Mouse (Mus musculus) forebrain, embryonic 10.5 days (tissue): ENCODE measurements at regions not wholly inside any gene's neighbourhood (a gene's known extent, or its start where the extent isn't known, plus 50 kb on each side); places are given as distances from the start of the nearest gene placed in this dataset.

Source experiments
- DNase-seq: peaks from one replicate; pipeline ENCODE4 v3.0.0-alpha.2; 2017; ENCODE audit warnings: low spot score; ENCODE audit errors: extremely low spot score
- H3K27ac ChIP-seq: fragments of 300-500 bp; sonication (generic); 2 replicates; pipeline ENCODE4 v1.5.1; 2016; ENCODE audit warnings: mild to moderate bottlenecking
- H3K27me3 ChIP-seq: fragments of 300-500 bp; sonication (generic); 2 replicates; pipeline ENCODE4 v1.6.1; 2016; ENCODE audit warnings: mild to moderate bottlenecking; ENCODE audit not compliant: poor library complexity, severe bottlenecking
- H3K36me3 ChIP-seq: fragments of 300-500 bp; sonication (generic); replicated peaks from 2 replicates; pipeline ENCODE4 v1.6.1; 2016; ENCODE audit warnings: mild to moderate bottlenecking, moderate library complexity
- H3K4me1 ChIP-seq: fragments of 300-500 bp; sonication (generic); 2 replicates; pipeline ENCODE4 v1.6.1; 2016
- H3K4me3 ChIP-seq: fragments of 300-500 bp; sonication (generic); 2 replicates; pipeline ENCODE4 v1.5.1; 2016; ENCODE audit warnings: mild to moderate bottlenecking, moderate library complexity
- H3K9me3 ChIP-seq: fragments of 300-500 bp; sonication (generic); 2 replicates; pipeline ENCODE4 v1.6.1; 2016; ENCODE audit warnings: mild to moderate bottlenecking, moderate library complexity
- WGBS: fragments of 180-500 bp; shearing (Covaris S2); methylation state at CpG from one replicate; pipeline ENCODE4 v1.1.7; 2016; 5-methylcytosine and 5-hydroxymethylcytosine counted together

GRCm38 (mm10) chr1:23190316-23191005 lies 88.4 kb upstream of the 4933415F23Rik start:
- DNase-seq: no peak
- Histone ChIP-seq H3K27ac (no peak overlapping the region), H3K36me3 (no peaks in the 10 kb centered on the region), H3K9me3 (no peaks in the 10 kb centered on the region), H3K27me3 (no peaks in the 10 kb centered on the region), H3K4me1 (no peaks in the 10 kb centered on the region), H3K4me3 (no peak overlapping the region)
- WGBS: 85% methylated on average over 3 of the region's 3 CpGs

GRCm38 (mm10) chr1:23189790-23190189 lies 87.7 kb upstream of the 4933415F23Rik start:
- Histone ChIP-seq H3K4me3 (no peak overlapping the region), H3K9me3 (no peaks in the 10 kb centered on the region), H3K27me3 (no peaks in the 10 kb centered on the region), H3K27ac (no peak overlapping the region), H3K4me1 (no peaks in the 10 kb centered on the region), H3K36me3 (no peaks in the 10 kb centered on the region)
- 89% methylated on average over 4 of the region's 4 CpGs for WGBS
- no peak for DNase-seq

GRCm38 (mm10) chr1:23188216-23188615 lies 86.2 kb upstream of the 4933415F23Rik start:
- Histone ChIP-seq H3K27ac (no peak overlapping the region), H3K9me3 (no peaks in the 10 kb centered on the region), H3K36me3 (no peaks in the 10 kb centered on the region), H3K4me1 (no peaks in the 10 kb centered on the region), H3K4me3 (no peak overlapping the region), H3K27me3 (no peaks in the 10 kb centered on the region)
- WGBS: 85% methylated on average over 5 of the region's 5 CpGs
- DNase-seq: no peak

GRCm38 (mm10) chr1:23187446-23188206 lies 85.6 kb upstream of the 4933415F23Rik start:
- DNase-seq: no peak
- H3K9me3 ChIP-seq: no peaks in the 10 kb centered on the region
- no peak overlapping the region for H3K27ac ChIP-seq
- WGBS: 76% methylated on average over 6 of the region's 6 CpGs
- no peaks in the 10 kb centered on the region for H3K27me3 ChIP-seq
- no peaks in the 10 kb centered on the region for H3K36me3 ChIP-seq
- H3K4me1 ChIP-seq: no peaks in the 10 kb centered on the region
- H3K4me3 ChIP-seq: no peak overlapping the region

DNA sequence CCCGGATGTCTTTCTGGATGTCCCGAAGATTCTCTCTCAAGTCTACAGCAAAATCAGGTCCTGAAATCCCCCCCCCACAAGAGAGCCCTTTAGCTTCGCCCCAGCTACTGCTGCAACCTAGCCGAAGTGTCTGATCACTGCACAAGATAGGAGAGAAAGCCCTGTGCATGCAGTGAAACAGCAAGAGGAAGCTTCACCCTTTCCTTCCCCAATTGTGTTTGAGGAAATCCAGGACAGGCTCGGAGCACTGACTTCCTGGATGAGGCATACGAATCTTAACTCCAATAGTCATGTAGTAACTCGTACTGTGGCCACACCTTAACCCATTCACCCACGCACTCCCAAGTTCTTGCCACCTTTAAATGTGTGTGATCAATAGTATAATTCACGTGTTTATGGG lies 82.7 kb upstream of the 4933415F23Rik start:
- Histone ChIP-seq H3K9me3 (no peaks in the 10 kb centered on the region), H3K27ac (no peak overlapping the region), H3K4me1 (no peaks in the 10 kb centered on the region), H3K36me3 (no peaks in the 10 kb centered on the region), H3K27me3 (no peaks in the 10 kb centered on the region), H3K4me3 (no peak overlapping the region)
- no peak for DNase-seq
- WGBS: 88% methylated on average over 9 of the region's 9 CpGs

DNA sequence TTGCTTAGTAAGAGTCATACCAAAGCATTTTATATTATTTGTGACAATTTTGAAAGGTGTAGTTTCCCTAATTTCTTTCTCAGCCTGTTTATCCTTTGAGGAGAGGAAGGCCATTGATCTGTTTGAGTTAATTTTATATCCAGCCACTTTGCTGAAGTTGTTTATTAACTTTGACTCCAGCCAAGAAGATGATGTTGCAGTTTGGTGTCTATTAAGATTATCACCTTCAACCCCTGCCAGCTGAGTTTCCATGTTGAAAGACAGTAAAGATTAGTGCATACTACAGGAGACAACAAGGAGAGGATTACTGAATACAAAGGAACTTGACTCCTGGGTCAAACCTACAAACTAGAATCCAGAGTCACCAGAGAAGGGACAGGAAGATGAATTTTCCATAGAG lies 80.5 kb upstream of the 4933415F23Rik start:
- no peaks in the 10 kb centered on the region for H3K4me1 ChIP-seq
- no peaks in the 10 kb centered on the region for H3K36me3 ChIP-seq
- H3K27ac ChIP-seq: no peak overlapping the region
- no peaks in the 10 kb centered on the region for H3K9me3 ChIP-seq
- no peak overlapping the region for H3K4me3 ChIP-seq
- no peak for DNase-seq
- no peaks in the 10 kb centered on the region for H3K27me3 ChIP-seq

GRCm38 (mm10) chr1:23178335-23178974 lies 76.4 kb upstream of the 4933415F23Rik start:
- Histone ChIP-seq H3K27ac (no peak overlapping the region), H3K4me1 (no peaks in the 10 kb centered on the region), H3K36me3 (no peaks in the 10 kb centered on the region), H3K9me3 (no peaks in the 10 kb centered on the region), H3K27me3 (no peaks in the 10 kb centered on the region), H3K4me3 (no peak overlapping the region)
- 91% methylated on average over 6 of the region's 6 CpGs for WGBS
- DNase-seq: no peak

DNA sequence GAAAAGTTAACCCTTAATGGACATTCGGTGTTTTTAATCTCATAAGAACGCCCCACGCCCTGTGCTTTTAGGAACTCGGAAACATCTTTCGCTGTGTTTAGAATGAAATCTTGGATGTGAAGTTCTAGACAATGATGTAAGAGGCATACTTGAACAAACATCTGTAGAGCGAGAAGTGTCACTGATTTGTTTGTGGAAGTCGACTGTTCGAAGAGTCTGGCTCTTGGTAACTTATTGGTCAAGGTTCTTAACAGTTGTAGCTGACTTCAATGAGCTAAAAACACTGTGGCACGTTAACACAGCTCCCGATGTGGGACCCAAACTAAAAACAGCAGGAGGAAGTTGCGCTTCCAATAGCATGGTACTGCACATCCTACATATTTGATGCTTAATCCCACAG lies 72.0 kb upstream of the 4933415F23Rik start:
- WGBS: 95% methylated on average over 11 of the region's 11 CpGs
- DNase-seq: no peak
- Histone ChIP-seq H3K4me1 (no peaks in the 10 kb centered on the region), H3K36me3 (no peaks in the 10 kb centered on the region), H3K27ac (no peak overlapping the region), H3K9me3 (no peaks in the 10 kb centered on the region), H3K4me3 (no peak overlapping the region), H3K27me3 (no peaks in the 10 kb centered on the region)

DNA sequence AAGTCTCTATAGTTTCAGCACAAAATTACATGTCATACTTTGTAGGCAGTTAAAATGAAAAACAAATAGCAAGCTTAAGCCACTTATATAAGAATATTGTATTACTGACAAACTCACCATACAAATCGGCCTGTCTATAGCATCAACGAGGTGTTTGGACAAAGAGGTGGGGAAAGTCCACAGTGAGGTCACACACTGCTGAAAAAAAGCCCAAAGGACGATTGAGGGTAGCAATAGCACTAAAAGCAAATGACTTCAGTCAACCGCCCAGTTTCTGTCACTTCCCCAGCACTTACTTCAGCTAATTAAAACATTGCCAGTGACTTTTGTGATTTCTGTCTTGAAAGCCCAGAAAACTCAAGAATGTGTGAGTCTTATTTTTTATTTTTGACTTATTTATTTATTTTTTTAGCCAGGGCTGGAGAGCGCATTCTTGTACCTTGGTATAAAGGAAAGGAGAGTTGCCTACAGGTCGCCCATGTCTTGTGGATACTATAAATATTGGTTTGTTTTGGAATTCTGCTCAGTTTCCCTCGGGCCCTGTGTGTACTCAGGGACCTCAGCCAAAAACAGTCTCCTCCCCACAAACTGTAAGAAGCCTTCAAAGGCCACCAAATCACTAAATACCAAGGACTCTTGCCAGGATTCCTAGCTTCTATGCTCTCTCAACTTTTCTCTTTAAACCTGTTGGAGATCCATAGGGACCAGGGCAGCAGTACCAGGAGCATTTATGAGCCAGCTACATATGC lies 71.2 kb upstream of the 4933415F23Rik start:
- no peaks in the 10 kb centered on the region for H3K36me3 ChIP-seq
- WGBS: 77% methylated on average over 7 of the region's 7 CpGs
- H3K4me3 ChIP-seq: no peak overlapping the region
- H3K4me1 ChIP-seq: no peaks in the 10 kb centered on the region
- H3K27me3 ChIP-seq: no peaks in the 10 kb centered on the region
- H3K9me3 ChIP-seq: no peaks in the 10 kb centered on the region
- H3K27ac ChIP-seq: no peak overlapping the region
- no peak for DNase-seq

DNA sequence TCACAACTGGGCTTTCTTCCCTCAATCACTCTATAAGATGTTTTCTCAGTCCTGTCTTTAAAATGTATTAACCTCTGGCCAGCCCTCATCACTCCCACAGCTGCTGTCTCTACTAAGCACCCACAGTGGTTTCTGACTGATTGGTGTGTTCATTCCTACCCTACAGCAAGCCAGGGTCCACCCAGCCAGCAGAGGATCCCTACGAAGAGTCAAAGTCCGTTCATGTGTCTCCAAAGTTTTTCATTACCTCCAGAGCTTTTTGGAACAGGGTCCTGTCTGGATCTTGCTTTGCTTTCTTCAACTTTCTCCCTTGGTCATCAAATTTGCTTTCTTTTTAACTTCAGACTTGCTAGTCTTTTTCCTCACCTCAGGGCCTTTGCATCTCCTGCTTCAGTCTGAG lies 69.3 kb upstream of the 4933415F23Rik start:
- H3K27ac ChIP-seq: no peak overlapping the region
- H3K9me3 ChIP-seq: 0 out of 2 replicates have a peak, but pooled peaks cover 2% of the 10 kb centered on the region
- H3K4me3 ChIP-seq: no peak overlapping the region
- no peak for DNase-seq
- no peaks in the 10 kb centered on the region for H3K36me3 ChIP-seq
- H3K4me1 ChIP-seq: no peaks in the 10 kb centered on the region
- 88% methylated on average over 2 of the region's 2 CpGs for WGBS
- H3K27me3 ChIP-seq: no peaks in the 10 kb centered on the region

- Histone ChIP-seq H3K36me3 (no peaks in the 10 kb centered on the region), H3K9me3 (0 out of 2 replicates have a peak, but pooled peaks cover 5% of the 10 kb centered on the region), H3K27ac (no peak overlapping the region), H3K27me3 (no peaks in the 10 kb centered on the region), H3K4me1 (no peaks in the 10 kb centered on the region), H3K4me3 (no peak overlapping the region)
- DNase-seq: no peak
- WGBS: 83% methylated on average over 2 of the region's 2 CpGs
Observed at GRCm38 (mm10) chr1:23170711-23171110, 68.7 kb upstream of the 4933415F23Rik start.

DNA sequence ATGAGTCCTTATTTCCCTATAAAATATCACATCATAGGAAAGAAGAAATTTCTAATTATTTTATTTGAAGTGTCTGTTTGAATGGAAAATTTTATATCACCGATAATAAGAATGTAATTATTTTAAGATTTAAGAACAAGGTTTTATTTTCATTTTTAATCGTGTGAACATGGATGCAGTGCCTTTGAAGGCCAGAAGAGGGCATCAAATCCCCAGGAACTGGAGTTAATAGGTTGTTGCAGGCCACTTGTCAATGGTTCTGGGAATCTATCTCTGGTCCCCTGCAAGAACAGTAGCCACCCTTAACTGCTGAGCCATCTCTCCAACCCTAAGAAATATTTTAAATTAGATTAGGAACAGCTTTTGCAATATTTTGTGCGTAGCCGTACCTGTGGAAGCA lies 66.5 kb upstream of the 4933415F23Rik start:
- Histone ChIP-seq H3K36me3 (no peaks in the 10 kb centered on the region), H3K27ac (no peak overlapping the region), H3K4me1 (no peaks in the 10 kb centered on the region), H3K4me3 (no peak overlapping the region), H3K9me3 (0 out of 2 replicates have a peak, but pooled peaks cover 10% of the 10 kb centered on the region), H3K27me3 (no peaks in the 10 kb centered on the region)
- no peak for DNase-seq
- WGBS: 96% methylated on average over 4 of the region's 4 CpGs
